Mouse (Mus musculus): ENCODE measurements around the gene Ing4. TPM values are rescaled to one million over a fixed set of nuclear protein-coding genes. Genes with fewer than 3 reads are reported as not detected.
A peak's percentile ranks its signal among the peaks of the same experiment; 100 is the strongest.

Ing4 gene
- polyA plus RNA-seq, 1 experiment: 75.7 TPM

GRCm38 (mm10) chr6:125084424-125084823 lies 44.9 kb downstream of the Ing4 start:
- no peaks in the 10 kb centered on the region for H3K27me3 ChIP-seq (ENCODE audit: control insufficient read depth, insufficient read depth, low read length)
- no peak overlapping the region for H3K4me3 ChIP-seq (replicated peaks; ENCODE audit: insufficient read depth, low read depth, low read length)
- DNase-seq: peak; percentile 70
- H3K27ac ChIP-seq (ENCODE audit: insufficient read depth, low read length): no peak overlapping the region
- TF ChIP-seq POLR2A (IDR thresholded peaks at IDR 0.05; ENCODE audit: borderline replicate concordance, insufficient read depth, low read length) (no peak), CTCF (IDR thresholded peaks at IDR 0.05; ENCODE audit: borderline replicate concordance, insufficient read depth, low read depth, low read length) (peak; percentile 83)
- peaks cover 13% of the 10 kb centered on the region for H3K4me1 ChIP-seq (ENCODE audit: control insufficient read depth, insufficient read depth, low read length)
- 4% methylated on average over 4 of the region's 4 CpGs for WGBS

DNA sequence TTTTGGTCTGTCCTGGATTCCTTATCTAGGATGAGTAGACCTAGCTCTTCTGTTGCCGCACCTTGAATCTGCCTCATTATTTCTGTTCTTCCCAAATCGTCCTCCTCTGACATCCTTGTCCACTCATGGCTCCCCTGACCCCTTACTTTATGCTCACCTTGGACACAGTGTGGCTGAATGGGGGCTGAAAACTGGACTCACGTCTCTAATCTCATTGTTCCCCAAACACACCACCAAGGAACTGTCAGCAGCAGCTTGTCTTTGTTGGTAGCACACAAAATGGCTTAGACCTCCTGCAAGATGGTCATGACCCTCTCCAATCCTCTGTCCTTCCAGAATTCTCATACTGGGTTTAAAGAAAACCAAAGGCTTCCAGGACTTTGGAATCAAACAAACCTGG lies 48.4 kb downstream of the Ing4 start:
- Histone ChIP-seq H3K4me3 (replicated peaks; ENCODE audit: insufficient read depth, low read depth, low read length) (no peak overlapping the region), H3K27ac (ENCODE audit: insufficient read depth, low read length) (no peak overlapping the region), H3K27me3 (ENCODE audit: control insufficient read depth, insufficient read depth, low read length) (no peaks in the 10 kb centered on the region), H3K4me1 (ENCODE audit: control insufficient read depth, insufficient read depth, low read length) (peaks cover 13% of the 10 kb centered on the region)
- DNase-seq: no peak
- WGBS: 76% methylated on average over 3 of the region's 3 CpGs
- TF ChIP-seq POLR2A (IDR thresholded peaks at IDR 0.05; ENCODE audit: borderline replicate concordance, insufficient read depth, low read length) (no peak), CTCF (IDR thresholded peaks at IDR 0.05; ENCODE audit: borderline replicate concordance, insufficient read depth, low read depth, low read length) (no peak)

- TF ChIP-seq CTCF (IDR thresholded peaks at IDR 0.05; ENCODE audit: borderline replicate concordance, insufficient read depth, low read depth, low read length) (no peak), POLR2A (IDR thresholded peaks at IDR 0.05; ENCODE audit: borderline replicate concordance, insufficient read depth, low read length) (peak; percentile 55; the same call in 1 of the 2 replicates)
- no peaks in the 10 kb centered on the region for H3K27me3 ChIP-seq (ENCODE audit: control insufficient read depth, insufficient read depth, low read length)
- no peak overlapping the region for H3K4me3 ChIP-seq (replicated peaks; ENCODE audit: insufficient read depth, low read depth, low read length)
- DNase-seq: peak; percentile 78 to 83
- H3K4me1 ChIP-seq (ENCODE audit: control insufficient read depth, insufficient read depth, low read length): peaks cover 13% of the 10 kb centered on the region
- WGBS: 3% methylated on average over 20 of the region's 20 CpGs
- peak overlapping the region; percentile 83 for H3K27ac ChIP-seq (ENCODE audit: insufficient read depth, low read length)
These were observed 49.2 kb downstream of the Ing4 start for GRCm38 (mm10) chr6:125088561-125089321.

DNA sequence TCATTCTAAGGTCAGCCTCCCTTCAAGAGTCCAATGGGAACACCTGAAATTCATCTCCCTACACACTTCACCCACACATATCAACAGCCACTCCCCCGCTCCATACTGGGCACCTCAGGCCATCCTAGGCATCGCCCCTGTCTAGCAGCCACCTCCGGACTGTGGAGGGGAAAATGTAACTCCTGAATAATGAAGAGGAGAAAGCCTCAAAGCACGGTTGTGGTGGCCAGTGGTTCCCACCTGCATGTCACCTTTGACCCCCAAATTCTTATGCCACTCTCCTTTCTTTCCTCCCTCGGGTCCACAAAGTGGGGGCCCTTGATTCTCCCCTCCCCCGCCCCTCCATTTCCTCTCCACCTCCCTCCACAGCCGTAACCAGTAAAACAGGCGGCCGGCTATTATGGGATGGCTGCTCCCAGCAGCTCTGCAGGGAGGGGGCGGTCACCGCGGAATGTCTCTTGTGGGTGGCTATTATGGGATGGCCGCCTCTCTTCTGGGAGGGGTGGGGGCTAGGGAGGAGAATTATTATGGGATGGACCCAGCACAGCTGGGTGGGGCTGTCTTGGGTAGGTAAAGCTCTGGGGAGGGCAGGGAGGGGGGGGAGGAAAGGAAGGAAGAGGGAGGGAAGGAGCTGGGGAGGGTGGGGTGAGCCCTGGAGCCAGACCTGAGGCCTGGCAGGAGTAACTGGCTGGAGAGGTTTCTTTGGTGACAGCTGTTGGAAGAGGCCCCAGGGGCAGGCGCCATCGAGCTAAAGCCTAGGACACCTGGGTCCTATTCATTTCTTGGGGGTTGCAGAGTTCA lies 50.2 kb downstream of the Ing4 start:
- DNase-seq: peak; percentile 73 to 82
- Histone ChIP-seq H3K27ac (ENCODE audit: insufficient read depth, low read length) (peak overlapping the region; percentile 98), H3K4me3 (replicated peaks; ENCODE audit: insufficient read depth, low read depth, low read length) (peak overlapping the region; percentile 55), H3K4me1 (ENCODE audit: control insufficient read depth, insufficient read depth, low read length) (peaks cover 13% of the 10 kb centered on the region), H3K27me3 (ENCODE audit: control insufficient read depth, insufficient read depth, low read length) (no peaks in the 10 kb centered on the region)
- WGBS: 1% methylated on average over 15 of the region's 15 CpGs
- no peak for TF ChIP-seq CTCF (IDR thresholded peaks at IDR 0.05; ENCODE audit: borderline replicate concordance, insufficient read depth, low read depth, low read length)
- TF ChIP-seq POLR2A (IDR thresholded peaks at IDR 0.05; ENCODE audit: borderline replicate concordance, insufficient read depth, low read length): 0 out of 2 replicates have a peak, but pooled peaks have one; percentile 15

GRCm38 (mm10) chr6:125090341-125091085 lies 51.0 kb downstream of the Ing4 start:
- TF ChIP-seq POLR2A (IDR thresholded peaks at IDR 0.05; ENCODE audit: borderline replicate concordance, insufficient read depth, low read length): no peak
- no peak for TF ChIP-seq CTCF (IDR thresholded peaks at IDR 0.05; ENCODE audit: borderline replicate concordance, insufficient read depth, low read depth, low read length)
- DNase-seq: no peak
- H3K4me3 ChIP-seq (replicated peaks; ENCODE audit: insufficient read depth, low read depth, low read length): no peak overlapping the region
- WGBS: 54% methylated on average over 10 of the region's 10 CpGs
- H3K27ac ChIP-seq (ENCODE audit: insufficient read depth, low read length): peak overlapping the region; percentile 80
- no peaks in the 10 kb centered on the region for H3K27me3 ChIP-seq (ENCODE audit: control insufficient read depth, insufficient read depth, low read length)
- peaks cover 13% of the 10 kb centered on the region for H3K4me1 ChIP-seq (ENCODE audit: control insufficient read depth, insufficient read depth, low read length)

DNA sequence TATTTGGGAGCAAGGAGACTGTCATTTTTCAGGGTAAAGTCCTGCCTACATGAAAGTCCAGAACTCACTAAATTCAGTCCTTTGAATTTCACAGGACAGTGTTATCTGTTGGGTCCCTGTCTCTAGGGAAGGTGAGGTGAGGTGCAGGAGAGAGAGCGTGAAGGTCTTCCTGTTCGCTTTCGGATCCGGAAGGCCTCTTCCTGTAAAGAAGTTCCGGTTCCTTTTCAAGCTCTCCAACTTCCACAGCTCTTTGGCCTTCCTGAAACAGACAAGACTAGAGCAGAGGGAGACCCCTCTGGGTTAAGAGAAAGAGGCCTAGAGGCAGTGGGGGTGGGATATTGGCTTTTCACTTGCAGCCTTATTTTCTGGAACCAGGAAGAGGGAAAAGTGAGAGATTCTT lies 52.8 kb downstream of the Ing4 start:
- 96% methylated on average over 5 of the region's 5 CpGs for WGBS
- Histone ChIP-seq H3K4me3 (replicated peaks; ENCODE audit: insufficient read depth, low read depth, low read length) (no peak overlapping the region), H3K27ac (ENCODE audit: insufficient read depth, low read length) (no peak overlapping the region), H3K27me3 (ENCODE audit: control insufficient read depth, insufficient read depth, low read length) (no peaks in the 10 kb centered on the region), H3K4me1 (ENCODE audit: control insufficient read depth, insufficient read depth, low read length) (peaks cover 13% of the 10 kb centered on the region)
- no peak for DNase-seq
- no peak for TF ChIP-seq POLR2A (IDR thresholded peaks at IDR 0.05; ENCODE audit: borderline replicate concordance, insufficient read depth, low read length)
- TF ChIP-seq CTCF (IDR thresholded peaks at IDR 0.05; ENCODE audit: borderline replicate concordance, insufficient read depth, low read depth, low read length): no peak

DNA sequence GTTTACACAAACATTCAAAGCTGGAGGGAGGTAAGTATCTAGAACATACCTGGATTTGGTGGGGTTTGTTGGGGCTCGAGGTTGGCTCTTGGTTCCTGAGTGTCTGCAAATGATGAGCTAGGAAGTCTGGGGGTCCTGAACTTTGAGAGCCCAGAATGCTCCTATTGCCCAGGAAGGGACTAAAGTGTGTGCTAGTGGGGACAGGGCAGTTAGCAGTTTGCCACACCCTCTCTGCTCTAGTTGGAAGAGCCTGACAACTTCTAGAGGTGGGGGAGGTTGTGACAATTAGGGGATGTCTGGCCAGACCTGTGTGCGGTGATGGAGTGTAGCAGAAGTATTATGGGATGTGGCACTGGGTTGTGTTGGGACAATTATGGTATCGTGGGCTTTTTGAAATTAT lies 55.3 kb downstream of the Ing4 start:
- Histone ChIP-seq H3K27me3 (ENCODE audit: control insufficient read depth, insufficient read depth, low read length) (no peaks in the 10 kb centered on the region), H3K4me1 (ENCODE audit: control insufficient read depth, insufficient read depth, low read length) (peaks cover 18% of the 10 kb centered on the region; the same call in 1 of the 2 replicates), H3K27ac (ENCODE audit: insufficient read depth, low read length) (peak overlapping the region; percentile 60; the same call in 1 of the 2 replicates), H3K4me3 (replicated peaks; ENCODE audit: insufficient read depth, low read depth, low read length) (no peak overlapping the region)
- WGBS: 39% methylated on average over 3 of the region's 3 CpGs
- no peak for DNase-seq
- TF ChIP-seq POLR2A (IDR thresholded peaks at IDR 0.05; ENCODE audit: borderline replicate concordance, insufficient read depth, low read length) (no peak), CTCF (IDR thresholded peaks at IDR 0.05; ENCODE audit: borderline replicate concordance, insufficient read depth, low read depth, low read length) (no peak)

All from cerebellum, adult 2 months (tissue).